Mouse (Mus musculus): Measurements from ENCODE around the gene Il22ra1. TPM values are rescaled to one million over a fixed set of nuclear protein-coding genes. Genes with fewer than 3 reads are reported as not detected.

The Il22ra1 gene
- polyA plus RNA-seq, 1 experiment = 171 TPM

DNA sequence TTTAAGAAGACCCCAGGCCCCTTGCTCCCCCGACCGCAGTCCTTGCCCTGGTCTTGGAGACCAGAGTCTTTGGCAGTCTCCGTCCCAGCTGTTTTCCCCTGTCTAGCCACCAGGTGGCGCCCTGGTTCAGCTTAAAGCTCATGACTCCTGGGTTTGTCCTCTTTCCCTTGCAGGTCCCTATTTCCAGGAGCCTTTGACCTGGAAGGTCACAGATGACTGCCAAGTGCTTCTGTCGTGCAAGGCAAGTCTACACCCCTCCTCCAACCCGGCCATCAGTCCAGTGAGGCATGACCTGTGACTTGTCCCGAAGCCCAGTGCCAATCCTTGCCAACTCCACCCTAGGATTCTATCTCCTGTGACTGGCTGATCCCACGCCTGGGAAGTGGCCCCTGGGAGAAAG lies 73.6 kb downstream of the Il22ra1 start:
- 8% methylated on average over 8 of the region's 8 CpGs for WGBS

More for the DNA sequence above, 73.6 kb downstream of the Il22ra1 start:
- Histone ChIP-seq H3K4me1 (ENCODE audit: control insufficient read depth, insufficient read depth, insufficient read length, low read length) (peaks cover 2% of the 10 kb centered on the region), H3K27ac (ENCODE audit: insufficient read depth, low read depth, low read length) (no peak overlapping the region), H3K36me3 (ENCODE audit: control insufficient read depth, insufficient read depth, low read length) (no peaks in the 10 kb centered on the region), H3K4me3 (ENCODE audit: low read depth, low read length) (no peak overlapping the region), H3K27me3 (ENCODE audit: control insufficient read depth, insufficient read depth, low read length) (no peaks in the 10 kb centered on the region)
- TF ChIP-seq POLR2A (IDR thresholded peaks at IDR 0.05; ENCODE audit: low read depth, low read length) (no peak), CTCF (IDR thresholded peaks at IDR 0.05; ENCODE audit: extremely low read depth, insufficient read length, insufficient replicate concordance, low read depth, low read length) (peak; percentile 97; the same call in 1 of the 2 replicates)

Other genes with a start within 250 kb of the Il22ra1 start
- 0.06 and 0.29 TPM in 2 replicates for gene Stpg1, start 233.4 kb upstream of the Il22ra1 start, polyA plus RNA-seq (2012; rRNA removed)
- gene Nipal3, start 233.1 kb upstream of the Il22ra1 start, polyA plus RNA-seq (2012; rRNA removed) = 16.4 and 32.7 TPM in 2 replicates
- 0.14 and 0.19 TPM in 2 replicates for gene Grhl3, start 154.5 kb upstream of the Il22ra1 start, polyA plus RNA-seq (2012; rRNA removed)
- gene Ifnlr1, start 41.9 kb upstream of the Il22ra1 start, polyA plus RNA-seq (2012; rRNA removed) = 4.9 and 11.4 TPM in 2 replicates
- gene Myom3, start 31.5 kb downstream of the Il22ra1 start, polyA plus RNA-seq (2012; rRNA removed) = 0.56 and 1.1 TPM in 2 replicates
- gene Srsf10, start 127.6 kb downstream of the Il22ra1 start, polyA plus RNA-seq (2012; rRNA removed) = 29.5 and 48.2 TPM in 2 replicates
- gene Pnrc2, start 145.7 kb downstream of the Il22ra1 start, polyA plus RNA-seq (2012; rRNA removed) = 2.4 and 8.5 TPM in 2 replicates
- gene Cnr2, start 167.2 kb downstream of the Il22ra1 start, polyA plus RNA-seq (2012; rRNA removed) = 1.0 and 1.1 TPM in 2 replicates
- 62.8 and 108 TPM in 2 replicates for gene Fuca1, start 192.6 kb downstream of the Il22ra1 start, polyA plus RNA-seq (2012; rRNA removed)
- 50.3 and 76.6 TPM in 2 replicates for gene Hmgcl, start 218.3 kb downstream of the Il22ra1 start, polyA plus RNA-seq (2012; rRNA removed)
- gene Gale, start 235.6 kb downstream of the Il22ra1 start, polyA plus RNA-seq (2012; rRNA removed) = 116 and 163 TPM in 2 replicates
- 79.6 and 166 TPM in 2 replicates for gene Lypla2, start 244.5 kb downstream of the Il22ra1 start, polyA plus RNA-seq (2012; rRNA removed)